In the genomic region with DNA sequence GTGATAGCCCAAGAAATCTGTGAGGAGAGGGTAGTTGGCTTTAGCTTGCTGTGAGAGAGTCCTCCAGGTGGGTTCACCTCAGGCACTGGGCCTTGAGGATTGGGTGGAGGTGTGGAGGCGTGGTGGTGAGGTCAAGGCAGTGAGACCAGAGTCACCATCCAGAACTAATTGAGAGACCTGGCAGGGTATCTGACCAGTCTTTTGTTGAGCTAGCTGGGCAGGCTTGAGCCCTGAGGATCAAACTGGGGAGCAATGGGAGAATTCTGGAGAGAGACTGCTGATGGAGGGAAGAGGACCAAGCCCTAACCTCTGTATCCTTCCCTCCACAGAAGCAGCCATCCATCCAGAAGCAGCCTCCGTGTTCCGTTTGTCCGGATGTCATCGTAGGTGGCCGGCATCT, we compare ENCODE assay signal across 12 mouse cellular contexts. TPM values are rescaled to one million over a fixed set of nuclear protein-coding genes. Genes with fewer than 3 reads are reported as not detected.
A peak's percentile ranks its signal among the peaks of the same experiment; 100 is the strongest.
DNase-seq lines count a peak whose midpoint lies in the region; ATAC-seq and TF ChIP-seq lines count a peak whose summit lies in the region.
"Had no signal": no experiment of that assay in that cellular context is flagged by ENCODE, and none has a peak within 500 bp of the region (broad histone marks: within the 10 kb centered on the region; RNA-seq: fewer than 3 reads in every experiment).

No protein-coding gene starts in this region.

- H3K4me1 ChIP-seq in cerebellum, adult 2 months (ENCODE audit: control insufficient read depth, insufficient read depth, low read length): peaks cover 21% of the 10 kb centered on the region
- H3K4me1 ChIP-seq in forebrain, postnatal 0 days (ENCODE audit: insufficient read depth): peaks cover 40% of the 10 kb centered on the region
- H3K4me1 ChIP-seq in midbrain, embryonic 14.5 days (ENCODE audit: control insufficient read depth, insufficient read depth, low read length): peaks cover 34% of the 10 kb centered on the region

- no peak for ATAC-seq in forebrain, postnatal 0 days
- ATAC-seq in midbrain, embryonic 14.5 days (ENCODE audit: low FRiP score, low TSS enrichment): no peak

- peaks cover 13% of the 10 kb centered on the region; the same call in 1 of the 2 replicates for H3K36me3 ChIP-seq in forebrain, postnatal 0 days (ENCODE audit: insufficient read depth)
- peaks cover 7% of the 10 kb centered on the region; the same call in 1 of the 2 replicates for H3K36me3 ChIP-seq in midbrain, embryonic 14.5 days (ENCODE audit: control insufficient read depth, insufficient read depth, low read length)
- H3K36me3 ChIP-seq: limb, embryonic 15.5 days; stomach, embryonic 15.5 days had no signal

- DNase-seq in cerebellum, adult 2 months: peak; percentile 42 to 45
- peak; percentile 22 to 39 for DNase-seq in cerebellum, postnatal 14 days
- peak; percentile 40 for DNase-seq in forebrain, postnatal 0 days
- no peak for DNase-seq in midbrain, embryonic 14.5 days
- no peak for DNase-seq in thymus, postnatal 4 days
- DNase-seq in thymus, postnatal 0 days (ENCODE audit: low spot score): no peak
- DNase-seq in gastrocnemius, postnatal 4 days (ENCODE audit: low spot score in 2 of 2): no peak
- DNase-seq: kidney, adult 18-20 months; right cerebral cortex, adult 18-20 months had no signal

- peak overlapping the region; percentile 96 for H3K9ac ChIP-seq in forebrain, postnatal 0 days
- peak overlapping the region; percentile 74 for H3K9ac ChIP-seq in midbrain, embryonic 14.5 days (replicated peaks; ENCODE audit: low read length)
- H3K9ac ChIP-seq: limb, embryonic 15.5 days; stomach, embryonic 15.5 days had no signal

- H3K27ac ChIP-seq in cerebellum, adult 2 months (ENCODE audit: insufficient read depth, low read length): peak overlapping the region; percentile 75
- peak overlapping the region; percentile 99 for H3K27ac ChIP-seq in forebrain, postnatal 0 days (ENCODE audit: low read depth, low read length)
- H3K27ac ChIP-seq in midbrain, embryonic 14.5 days (replicated peaks; ENCODE audit: low read depth, low read length): peak overlapping the region; percentile 88
- H3K27ac ChIP-seq: limb, embryonic 15.5 days; stomach, embryonic 15.5 days had no signal

- no peak for TF ChIP-seq CTCF in cerebellum, adult 2 months (IDR thresholded peaks at IDR 0.05; ENCODE audit: borderline replicate concordance, insufficient read depth, low read depth, low read length)
- TF ChIP-seq CTCF in forebrain, postnatal 0 days (IDR thresholded peaks at IDR 0.05; ENCODE audit: low read depth): no peak

- peak overlapping the region; percentile 97 for H3K4me2 ChIP-seq in forebrain, postnatal 0 days (ENCODE audit: low read depth)
- H3K4me2 ChIP-seq in midbrain, embryonic 14.5 days (ENCODE audit: low read length): peak overlapping the region; percentile 59
- H3K4me2 ChIP-seq: limb, embryonic 15.5 days; stomach, embryonic 15.5 days had no signal

- 13% methylated on average over 6 of the region's 6 CpGs for WGBS in cerebellum, adult 2 months
- 4% methylated on average over 6 of the region's 6 CpGs for WGBS in forebrain, postnatal 0 days
- 2% methylated on average over 6 of the region's 6 CpGs for WGBS in midbrain, embryonic 14.5 days

- no peak for TF ChIP-seq POLR2A in cerebellum, adult 2 months (IDR thresholded peaks at IDR 0.05; ENCODE audit: borderline replicate concordance, insufficient read depth, low read length)

- H3K4me3 ChIP-seq in cerebellum, adult 2 months (replicated peaks; ENCODE audit: insufficient read depth, low read depth, low read length): peak overlapping the region; percentile 64
- peak overlapping the region; percentile 78 for H3K4me3 ChIP-seq in forebrain, postnatal 0 days (ENCODE audit: low read depth, low read length)
- peak overlapping the region; percentile 55 for H3K4me3 ChIP-seq in midbrain, embryonic 14.5 days (replicated peaks; ENCODE audit: low read depth, low read length)
- H3K4me3 ChIP-seq: limb, embryonic 15.5 days; stomach, embryonic 15.5 days had no signal

- no peaks in the 10 kb centered on the region for H3K9me3 ChIP-seq in forebrain, postnatal 0 days (ENCODE audit: low read length)
- H3K9me3 ChIP-seq in midbrain, embryonic 14.5 days (ENCODE audit: control insufficient read depth, low read length): no peaks in the 10 kb centered on the region
- H3K9me3 ChIP-seq: limb, embryonic 15.5 days; stomach, embryonic 15.5 days had no signal

- no peaks in the 10 kb centered on the region for H3K27me3 ChIP-seq in cerebellum, adult 2 months (ENCODE audit: control insufficient read depth, insufficient read depth, low read length)
- no peaks in the 10 kb centered on the region for H3K27me3 ChIP-seq in forebrain, postnatal 0 days (ENCODE audit: insufficient read depth, low read length)
- H3K27me3 ChIP-seq in midbrain, embryonic 14.5 days (ENCODE audit: control insufficient read depth, insufficient read depth, low read length): peaks cover 33% of the 10 kb centered on the region

RNA-seq across cellular contexts. Expression of a gene that starts 45.2 kb away (rescaled TPM):
- 0.08 and 0.17 TPM in 2 replicates for polyA plus RNA-seq in cerebellum, adult 2 months (2012; rRNA removed)
- 0.19 TPM in 1 of 2 replicates, not detected in the other for total RNA-seq in forebrain, postnatal 0 days (2014; rRNA removed)
- 0.21 and 0.25 TPM in 2 replicates for polyA plus RNA-seq in forebrain, postnatal 0 days (2015; fragmentation: Nextera tagmentation; extraction: Ambion mirVana)
- polyA plus RNA-seq in midbrain, embryonic 14.5 days (2014; fragmentation: Nextera tagmentation; extraction: Ambion mirVana): 0.21 and 0.22 TPM in 2 replicates
- 0.58 and 0.66 TPM in 2 replicates for polyA plus RNA-seq in thymus, postnatal 0 days (2015; fragmentation: Nextera tagmentation; extraction: Ambion mirVana)
- total RNA-seq in gastrocnemius, postnatal 4 days (2021): under 1 TPM in 1 of 2 experiments, not detected in 1; 0.16 TPM
- total RNA-seq: gastrocnemius, adult 18-20 months had no signal

Comparison
In these comparisons a context has a peak if more than half of its experiments do, and no peak if none do; other contexts are left out.
1. DNase-seq: peak in cerebellum, adult 2 months (2 of 2), cerebellum, postnatal 14 days (2 of 2) and forebrain, postnatal 0 days (single experiment); none in midbrain, embryonic 14.5 days (single experiment), thymus, postnatal 4 days (single experiment), thymus, postnatal 0 days (single experiment) and gastrocnemius, postnatal 4 days (0 of 2).
2. Peak in every context shown above with its lines, with median percentiles within 50 percentile points of each other: H3K27ac ChIP-seq and H3K4me3 ChIP-seq.